Mouse (Mus musculus): Measurements from ENCODE around the gene Prkcd. TPM values are rescaled to one million over a fixed set of nuclear protein-coding genes. Genes with fewer than 3 reads are reported as not detected.

Prkcd gene
- polyA plus RNA-seq, 1 experiment: 14.5 TPM

DNA sequence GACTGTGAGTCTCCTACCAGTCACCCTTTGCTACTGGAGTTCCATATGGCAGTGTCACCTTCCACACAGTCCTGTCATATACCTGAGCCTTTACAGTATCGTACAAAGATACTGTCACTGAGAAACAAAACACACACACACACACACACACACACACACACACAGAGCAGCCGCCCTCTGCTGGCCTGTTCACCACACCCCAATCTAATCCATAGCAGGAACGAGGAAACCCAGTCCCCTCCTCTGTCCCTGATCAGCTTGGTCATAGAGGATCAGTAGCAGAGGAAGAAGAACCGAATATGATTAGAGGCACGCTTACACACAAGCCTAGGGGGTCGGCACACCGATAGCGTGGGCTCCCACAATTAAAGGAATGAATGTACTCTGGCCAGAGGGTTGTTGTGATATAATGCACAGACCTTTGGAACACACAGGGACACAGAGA is 1.7 kb downstream of the Prkcd start:
- TF ChIP-seq GATA1 (IDR thresholded peaks at IDR 0.05; ENCODE audit: low read length): no peak

GRCm38 (mm10) chr14:30622556-30622955 is 3.5 kb downstream of the Prkcd start:
- TF ChIP-seq GATA1 (IDR thresholded peaks at IDR 0.05; ENCODE audit: low read length): no peak

- no peak for TF ChIP-seq GATA1 (IDR thresholded peaks at IDR 0.05; ENCODE audit: low read length)
Measured at GRCm38 (mm10) chr14:30622130-30622529, 3.9 kb downstream of the Prkcd start.

- no peak for TF ChIP-seq GATA1 (IDR thresholded peaks at IDR 0.05; ENCODE audit: low read length)
Measured at GRCm38 (mm10) chr14:30619982-30620578, 5.9 kb downstream of the Prkcd start.

GRCm38 (mm10) chr14:30618746-30619275 is 7.2 kb downstream of the Prkcd start:
- TF ChIP-seq GATA1 (IDR thresholded peaks at IDR 0.05; ENCODE audit: low read length): no peak

DNA sequence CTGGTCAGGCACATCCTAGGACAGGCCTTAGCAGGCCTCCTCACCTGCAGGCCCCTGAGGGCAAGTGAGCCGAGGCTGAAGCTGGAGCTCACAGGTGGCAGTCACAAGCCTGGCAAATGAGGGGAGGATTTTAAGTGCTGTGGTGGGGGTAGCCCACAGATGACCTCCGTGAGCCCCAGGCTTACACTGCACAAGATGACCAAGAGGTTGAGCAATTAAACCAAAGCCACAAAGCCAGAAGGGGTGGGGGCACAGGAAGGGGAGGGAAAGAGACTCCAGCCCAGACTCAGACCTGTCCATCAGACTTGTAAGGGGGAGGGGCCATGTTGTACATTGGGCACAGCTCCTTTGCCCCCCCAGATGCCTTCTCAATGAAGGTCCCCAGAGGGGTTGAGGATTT is 9.3 kb downstream of the Prkcd start:
- TF ChIP-seq GATA1 (IDR thresholded peaks at IDR 0.05; ENCODE audit: low read length): no peak

GRCm38 (mm10) chr14:30612962-30613715 is 12.9 kb downstream of the Prkcd start:
- no peak for TF ChIP-seq GATA1 (IDR thresholded peaks at IDR 0.05; ENCODE audit: low read length)

- TF ChIP-seq GATA1 (IDR thresholded peaks at IDR 0.05; ENCODE audit: low read length): no peak
Measured at GRCm38 (mm10) chr14:30612523-30612922, 13.5 kb downstream of the Prkcd start.

DNA sequence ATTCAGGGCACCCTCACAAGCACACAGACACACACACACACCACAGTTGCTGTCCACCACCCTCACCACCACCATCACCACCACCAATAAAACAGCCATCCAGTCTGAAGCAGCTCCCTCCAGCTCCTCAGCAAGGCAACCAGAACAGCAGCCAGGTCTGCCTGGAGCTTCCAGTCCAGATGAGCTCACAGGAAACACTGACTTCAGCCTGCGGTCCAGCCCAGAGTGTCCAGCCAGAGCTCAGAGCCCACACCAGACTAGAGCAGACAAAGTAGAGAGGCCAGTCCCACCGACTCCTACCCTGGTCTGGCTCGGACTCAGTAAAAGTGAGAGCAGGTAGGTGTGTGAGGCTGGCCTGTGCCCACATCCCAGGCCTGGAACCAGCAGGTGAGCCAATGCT is 15.1 kb downstream of the Prkcd start:
- no peak for TF ChIP-seq GATA1 (IDR thresholded peaks at IDR 0.05; ENCODE audit: low read length)

GRCm38 (mm10) chr14:30610304-30610703 is 15.7 kb downstream of the Prkcd start:
- no peak for TF ChIP-seq GATA1 (IDR thresholded peaks at IDR 0.05; ENCODE audit: low read length)

DNA sequence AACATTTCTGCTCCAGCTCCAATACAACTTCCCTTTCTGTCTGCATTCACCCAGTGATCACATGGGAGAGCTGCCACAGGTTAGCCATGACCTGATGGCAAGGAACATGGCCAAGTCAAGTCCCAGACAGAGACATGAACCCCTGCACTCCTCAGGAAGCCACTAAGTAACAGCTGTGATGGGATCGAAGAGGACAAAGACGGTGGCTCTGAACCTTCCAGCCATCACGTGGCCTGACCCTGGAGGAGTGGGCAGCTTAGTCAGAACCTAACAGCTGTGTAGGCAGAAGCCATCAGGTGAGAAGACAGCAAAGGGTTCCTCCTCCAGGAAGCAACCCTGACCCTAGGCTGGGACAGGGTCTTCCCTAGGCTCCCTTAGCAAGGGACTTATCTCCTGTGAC is 16.5 kb downstream of the Prkcd start:
- no peak for TF ChIP-seq GATA1 (IDR thresholded peaks at IDR 0.05; ENCODE audit: low read length)

DNA sequence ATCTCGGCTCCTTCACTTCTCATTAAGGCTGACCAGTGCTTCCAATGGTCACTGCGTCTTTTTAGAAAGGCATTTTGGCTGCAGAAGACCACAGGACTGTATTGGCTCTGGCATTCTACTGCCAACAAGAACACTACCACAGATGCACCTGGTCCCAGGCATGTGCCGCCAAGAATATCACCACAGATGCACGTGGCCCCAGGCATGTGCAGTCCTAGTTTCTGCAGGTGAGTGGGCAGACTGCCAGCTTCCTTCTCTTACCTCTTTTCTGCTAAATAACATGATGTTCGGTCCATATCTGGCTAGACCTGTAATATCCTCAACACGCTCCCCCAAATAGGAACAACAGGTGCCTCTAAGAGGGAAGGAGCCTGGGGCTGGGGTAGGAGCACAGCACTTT is 17.8 kb downstream of the Prkcd start:
- no peak for TF ChIP-seq GATA1 (IDR thresholded peaks at IDR 0.05; ENCODE audit: low read length)

GRCm38 (mm10) chr14:30607696-30608095 is 18.3 kb downstream of the Prkcd start:
- no peak for TF ChIP-seq GATA1 (IDR thresholded peaks at IDR 0.05; ENCODE audit: low read length)

DNA sequence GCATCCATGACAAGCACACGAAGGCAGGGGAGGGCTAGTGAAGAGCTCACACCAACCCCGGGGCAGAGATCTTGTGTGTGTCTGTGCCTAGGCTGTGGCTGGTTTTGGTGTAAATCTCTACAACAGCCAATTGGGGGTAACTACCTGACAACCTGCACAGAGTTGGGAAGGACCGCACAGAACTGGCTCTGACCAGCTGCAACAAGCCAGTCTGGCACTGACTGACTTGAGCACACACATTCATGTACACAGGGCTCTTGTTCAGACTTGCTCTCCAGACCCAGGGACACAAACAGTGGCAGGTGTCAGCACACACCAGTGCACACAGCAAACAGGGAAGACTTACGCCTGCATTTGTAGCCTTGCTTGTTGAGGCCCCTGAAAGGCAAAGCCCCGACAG is 19.2 kb downstream of the Prkcd start:
- TF ChIP-seq GATA1 (IDR thresholded peaks at IDR 0.05; ENCODE audit: low read length): no peak

DNA sequence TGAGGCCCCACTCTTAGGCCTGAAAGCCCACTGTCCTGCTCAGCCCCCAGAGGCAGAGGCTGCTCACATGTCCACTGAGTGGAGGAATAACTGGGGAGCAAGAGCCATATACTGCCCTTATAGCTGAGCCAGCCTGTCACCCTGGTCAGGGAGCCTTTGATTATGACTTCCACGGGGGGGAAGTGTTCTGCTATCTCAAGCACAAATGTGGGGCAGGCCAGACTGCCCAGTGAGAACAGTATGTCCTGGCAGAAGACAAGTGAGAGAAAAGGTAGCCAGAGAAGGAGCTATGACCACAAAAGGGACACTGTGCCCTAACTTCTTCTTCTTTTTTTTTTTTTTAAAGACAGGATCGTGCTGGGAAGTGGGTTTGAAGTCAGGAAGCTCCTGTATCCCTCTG is 28.9 kb downstream of the Prkcd start:
- no peak for TF ChIP-seq GATA1 (IDR thresholded peaks at IDR 0.05; ENCODE audit: low read length)

DNA sequence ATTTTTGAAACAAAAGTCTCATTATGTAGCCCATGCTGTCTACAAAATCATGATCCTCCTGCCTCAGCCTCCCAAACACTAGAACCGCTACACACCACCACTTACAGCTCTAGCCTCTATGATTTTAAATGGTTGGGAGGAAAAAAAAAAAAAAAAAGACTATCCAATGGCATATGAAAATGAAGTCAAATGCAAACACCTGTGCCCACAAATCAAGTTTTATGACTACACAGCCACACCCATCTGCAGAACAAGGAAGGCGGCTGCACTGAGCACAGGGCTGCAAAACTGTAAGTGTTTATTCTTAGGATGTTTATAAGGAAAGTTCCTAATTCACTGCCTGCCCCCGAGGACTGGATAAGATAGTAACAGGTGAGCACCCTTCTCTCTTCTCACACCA is 29.6 kb downstream of the Prkcd start:
- TF ChIP-seq GATA1 (IDR thresholded peaks at IDR 0.05; ENCODE audit: low read length): no peak

All from G1E-ER4 (cell line).